Mouse (Mus musculus): ENCODE data around the gene Ano6. TPM values are rescaled to one million over a fixed set of nuclear protein-coding genes. Genes with fewer than 3 reads are reported as not detected.

Ano6 gene
- polyA plus RNA-seq, 1 experiment from 2014 or later: 44.6 TPM

- WGBS: 84% methylated on average over 10 of the region's 10 CpGs
- no peak overlapping the region; the same call in 1 of the 2 replicates for H3K27ac ChIP-seq
- DNase-seq (ENCODE audit: low spot score): no peak
- H3K4me1 ChIP-seq: peaks cover 44% of the 10 kb centered on the region
- H3K9me3 ChIP-seq (replicated peaks): no peaks in the 10 kb centered on the region
- H3K4me3 ChIP-seq: no peak overlapping the region
- no peaks in the 10 kb centered on the region for H3K27me3 ChIP-seq (ENCODE audit: low read depth, poor library complexity, severe bottlenecking)
- 0 out of 2 replicates have a peak, but pooled peaks cover under 1% of the 10 kb centered on the region for H3K36me3 ChIP-seq
These were observed 94.3 kb downstream of the Ano6 start for GRCm38 (mm10) chr15:95884658-95885620.

GRCm38 (mm10) chr15:95885953-95886820 is 95.5 kb downstream of the Ano6 start:
- no peaks in the 10 kb centered on the region for H3K9me3 ChIP-seq (replicated peaks)
- H3K27ac ChIP-seq: peak overlapping the region; percentile 12; the same call in 1 of the 2 replicates
- H3K27me3 ChIP-seq (ENCODE audit: low read depth, poor library complexity, severe bottlenecking): no peaks in the 10 kb centered on the region
- H3K4me1 ChIP-seq: peaks cover 34% of the 10 kb centered on the region
- H3K4me3 ChIP-seq: no peak overlapping the region
- no peaks in the 10 kb centered on the region for H3K36me3 ChIP-seq
- DNase-seq (ENCODE audit: low spot score): no peak
- 54% methylated on average over 18 of the region's 18 CpGs for WGBS

GRCm38 (mm10) chr15:95887365-95887764 is 96.7 kb downstream of the Ano6 start:
- 70% methylated on average over 5 of the region's 5 CpGs for WGBS
- H3K36me3 ChIP-seq: no peaks in the 10 kb centered on the region
- peaks cover 37% of the 10 kb centered on the region for H3K4me1 ChIP-seq
- no peak overlapping the region for H3K4me3 ChIP-seq
- no peaks in the 10 kb centered on the region for H3K27me3 ChIP-seq (ENCODE audit: low read depth, poor library complexity, severe bottlenecking)
- no peak overlapping the region for H3K27ac ChIP-seq
- DNase-seq (ENCODE audit: low spot score): no peak
- H3K9me3 ChIP-seq (replicated peaks): no peaks in the 10 kb centered on the region

GRCm38 (mm10) chr15:95888556-95888955 is 97.9 kb downstream of the Ano6 start:
- 89% methylated on average over 5 of the region's 5 CpGs for WGBS
- Histone ChIP-seq H3K9me3 (replicated peaks) (no peaks in the 10 kb centered on the region), H3K36me3 (no peaks in the 10 kb centered on the region), H3K27ac (no peak overlapping the region), H3K27me3 (ENCODE audit: low read depth, poor library complexity, severe bottlenecking) (no peaks in the 10 kb centered on the region), H3K4me3 (no peak overlapping the region), H3K4me1 (peaks cover 47% of the 10 kb centered on the region)
- no peak for DNase-seq (ENCODE audit: low spot score)

GRCm38 (mm10) chr15:95890368-95890767 is 99.7 kb downstream of the Ano6 start:
- H3K27me3 ChIP-seq (ENCODE audit: low read depth, poor library complexity, severe bottlenecking): no peaks in the 10 kb centered on the region
- WGBS: 88% methylated on average over 5 of the region's 5 CpGs
- no peaks in the 10 kb centered on the region for H3K9me3 ChIP-seq (replicated peaks)
- H3K27ac ChIP-seq: no peak overlapping the region
- peaks cover 49% of the 10 kb centered on the region for H3K4me1 ChIP-seq
- DNase-seq (ENCODE audit: low spot score): no peak
- no peak overlapping the region for H3K4me3 ChIP-seq
- H3K36me3 ChIP-seq: peaks cover 9% of the 10 kb centered on the region

GRCm38 (mm10) chr15:95892171-95892570 is 101.5 kb downstream of the Ano6 start:
- Histone ChIP-seq H3K27me3 (ENCODE audit: low read depth, poor library complexity, severe bottlenecking) (no peaks in the 10 kb centered on the region), H3K36me3 (peaks cover 18% of the 10 kb centered on the region), H3K27ac (no peak overlapping the region), H3K9me3 (replicated peaks) (no peaks in the 10 kb centered on the region), H3K4me3 (no peak overlapping the region), H3K4me1 (peaks cover 31% of the 10 kb centered on the region)
- 63% methylated on average over 4 of the region's 4 CpGs for WGBS
- DNase-seq (ENCODE audit: low spot score): no peak

- 68% methylated on average over 10 of the region's 10 CpGs for WGBS
- DNase-seq (ENCODE audit: low spot score): no peak
- no peaks in the 10 kb centered on the region for H3K9me3 ChIP-seq (replicated peaks)
These were observed 102.3 kb downstream of the Ano6 start for GRCm38 (mm10) chr15:95892929-95893328.

GRCm38 (mm10) chr15:95895699-95896098 is 105.1 kb downstream of the Ano6 start:
- Histone ChIP-seq H3K4me3 (no peak overlapping the region), H3K9me3 (replicated peaks) (no peaks in the 10 kb centered on the region), H3K4me1 (peaks cover 24% of the 10 kb centered on the region), H3K27me3 (ENCODE audit: low read depth, poor library complexity, severe bottlenecking) (no peaks in the 10 kb centered on the region), H3K36me3 (peaks cover 18% of the 10 kb centered on the region), H3K27ac (no peak overlapping the region)
- WGBS: 95% methylated on average over 7 of the region's 7 CpGs
- no peak for DNase-seq (ENCODE audit: low spot score)

More at GRCm38 (mm10) chr15:95892929-95893328, 102.3 kb downstream of the Ano6 start:
- H3K4me3 ChIP-seq: no peak overlapping the region
- H3K36me3 ChIP-seq: peaks cover 18% of the 10 kb centered on the region
- H3K27me3 ChIP-seq (ENCODE audit: low read depth, poor library complexity, severe bottlenecking): no peaks in the 10 kb centered on the region
- H3K4me1 ChIP-seq: peaks cover 27% of the 10 kb centered on the region
- no peak overlapping the region for H3K27ac ChIP-seq

- peaks cover 18% of the 10 kb centered on the region for H3K36me3 ChIP-seq
These were observed 107.0 kb downstream of the Ano6 start for GRCm38 (mm10) chr15:95897653-95898052.

GRCm38 (mm10) chr15:95898438-95898837 is 107.8 kb downstream of the Ano6 start:
- WGBS: 93% methylated on average over 6 of the region's 6 CpGs
- H3K27me3 ChIP-seq (ENCODE audit: low read depth, poor library complexity, severe bottlenecking): no peaks in the 10 kb centered on the region
- DNase-seq (ENCODE audit: low spot score): no peak
- H3K4me3 ChIP-seq: no peak overlapping the region
- peaks cover 11% of the 10 kb centered on the region; the same call in 1 of the 2 replicates for H3K4me1 ChIP-seq
- H3K9me3 ChIP-seq (replicated peaks): no peaks in the 10 kb centered on the region
- no peak overlapping the region for H3K27ac ChIP-seq
- H3K36me3 ChIP-seq: peaks cover 18% of the 10 kb centered on the region

More at GRCm38 (mm10) chr15:95897653-95898052, 107.0 kb downstream of the Ano6 start:
- no peaks in the 10 kb centered on the region for H3K27me3 ChIP-seq (ENCODE audit: low read depth, poor library complexity, severe bottlenecking)
- WGBS: 77% methylated on average over 12 of the region's 12 CpGs
- no peak overlapping the region for H3K4me3 ChIP-seq
- no peak for DNase-seq (ENCODE audit: low spot score)
- H3K9me3 ChIP-seq (replicated peaks): no peaks in the 10 kb centered on the region
- no peak overlapping the region for H3K27ac ChIP-seq
- peaks cover 17% of the 10 kb centered on the region for H3K4me1 ChIP-seq

GRCm38 (mm10) chr15:95902396-95902795 is 111.8 kb downstream of the Ano6 start:
- peaks cover 10% of the 10 kb centered on the region for H3K4me1 ChIP-seq
- no peaks in the 10 kb centered on the region for H3K9me3 ChIP-seq (replicated peaks)
- no peak overlapping the region for H3K27ac ChIP-seq
- no peaks in the 10 kb centered on the region for H3K27me3 ChIP-seq (ENCODE audit: low read depth, poor library complexity, severe bottlenecking)
- no peak overlapping the region for H3K4me3 ChIP-seq
- no peak for DNase-seq (ENCODE audit: low spot score)
- 88% methylated on average over 5 of the region's 5 CpGs for WGBS
- peaks cover 3% of the 10 kb centered on the region; the same call in 1 of the 2 replicates for H3K36me3 ChIP-seq

- DNase-seq (ENCODE audit: low spot score): no peak
- no peaks in the 10 kb centered on the region for H3K9me3 ChIP-seq (replicated peaks)
- WGBS: 53% methylated on average over 14 of the region's 14 CpGs
- H3K36me3 ChIP-seq: peaks cover 4% of the 10 kb centered on the region; the same call in 1 of the 2 replicates
- H3K27ac ChIP-seq: no peak overlapping the region
- H3K27me3 ChIP-seq (ENCODE audit: low read depth, poor library complexity, severe bottlenecking): no peaks in the 10 kb centered on the region
- no peak overlapping the region for H3K4me3 ChIP-seq
- peaks cover 10% of the 10 kb centered on the region for H3K4me1 ChIP-seq
These were observed 113.6 kb downstream of the Ano6 start for GRCm38 (mm10) chr15:95904247-95904646.
